Mouse (Mus musculus) lung, postnatal 0 days (tissue): ENCODE results near the gene Gm11639.

Experiments used
- CTCF ChIP-seq: IDR thresholded peaks from 2 replicates; pipeline ENCODE4 v1.5.1; 2016; ENCODE audit warnings: antibody characterized with exemption, mild to moderate bottlenecking
- EP300 ChIP-seq: IDR thresholded peaks from 2 replicates; pipeline ENCODE4 v1.6.1; 2016; ENCODE audit warnings: antibody characterized with exemption, mild to moderate bottlenecking, control low read depth

DNA sequence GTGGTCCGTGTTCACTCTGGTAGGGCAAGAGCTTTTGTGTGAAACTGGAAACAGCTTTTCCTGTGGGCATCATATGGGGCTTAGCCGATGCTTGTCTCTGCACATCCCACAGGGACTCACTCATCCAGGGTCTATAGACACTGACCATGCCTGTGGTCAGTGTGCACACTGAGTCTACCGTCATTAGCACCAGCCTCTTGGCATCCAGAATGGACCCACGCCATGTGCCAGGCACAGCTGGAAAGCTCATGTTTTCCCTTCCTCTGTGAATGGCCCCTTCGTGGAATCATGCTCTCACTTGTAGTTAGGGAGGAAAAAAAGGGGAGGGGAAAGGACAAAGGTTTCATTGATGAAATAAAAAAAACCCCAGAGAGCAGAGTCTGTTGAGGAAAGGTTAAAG lies 47.5 kb upstream of the Gm11639 start:
- no peak for TF ChIP-seq CTCF
- TF ChIP-seq EP300 = no peak
